Mouse (Mus musculus) limb, embryonic 15.5 days (tissue): ENCODE data around the gene Slc39a8. TPM values are rescaled to one million over a fixed set of nuclear protein-coding genes. Genes with fewer than 3 reads are reported as not detected.

Experiments used
- ATAC-seq: fragments of 200-750 bp; cut with Nextera tagmentation; 2 replicates; pipeline ENCODE4 v1.8.0; 2017; ENCODE audit warnings: low read depth, moderate TSS enrichment; ENCODE audit not compliant: insufficient number of reproducible peaks, low FRiP score, low TSS enrichment
- H3K27ac ChIP-seq: fragments of 300-500 bp; sonication (generic); 2 replicates; pipeline ENCODE4 v1.5.1; 2015; ENCODE audit warnings: moderate library complexity, mild to moderate bottlenecking, inconsistent platforms
- H3K27me3 ChIP-seq: fragments of 300-500 bp; sonication (generic); 2 replicates; pipeline ENCODE4 v1.6.1; 2015; ENCODE audit warnings: inconsistent platforms
- H3K36me3 ChIP-seq: fragments of 300-500 bp; sonication (generic); 2 replicates; pipeline ENCODE4 v1.6.1; 2015; ENCODE audit warnings: inconsistent platforms
- H3K4me1 ChIP-seq: fragments of 300-500 bp; sonication (generic); 2 replicates; pipeline ENCODE4 v1.6.1; 2015; ENCODE audit warnings: inconsistent platforms
- H3K4me2 ChIP-seq: fragments of 300-500 bp; sonication (generic); 2 replicates; pipeline ENCODE4 v1.6.1; 2015; ENCODE audit warnings: mild to moderate bottlenecking, inconsistent platforms
- H3K4me3 ChIP-seq: fragments of 300-500 bp; sonication (generic); 2 replicates; pipeline ENCODE4 v1.5.1; 2015; ENCODE audit warnings: mild to moderate bottlenecking, inconsistent platforms
- H3K9ac ChIP-seq: fragments of 300-500 bp; sonication (generic); 2 replicates; pipeline ENCODE4 v1.6.1; 2015; ENCODE audit warnings: inconsistent platforms
- H3K9me3 ChIP-seq: fragments of 300-500 bp; sonication (generic); 2 replicates; pipeline ENCODE4 v1.6.1; 2016; ENCODE audit warnings: inconsistent platforms
- WGBS: fragments of 180-500 bp; shearing (Covaris S2); methylation state at CpG from one replicate; pipeline ENCODE4 v1.1.7; 2015; 5-methylcytosine and 5-hydroxymethylcytosine counted together
- polyA plus RNA-seq: library from polyadenylated mRNA; unstranded; fragments of >200 nt; fragmentation: Nextera tagmentation; extraction: Ambion mirVana; gene quantifications from 2 replicates; pipeline ENCODE4 v1.2.1, GENCODE M21; 2015

Slc39a8 gene
- polyA plus RNA-seq, 1 experiment from 2014 or later = 6.8 TPM

DNA sequence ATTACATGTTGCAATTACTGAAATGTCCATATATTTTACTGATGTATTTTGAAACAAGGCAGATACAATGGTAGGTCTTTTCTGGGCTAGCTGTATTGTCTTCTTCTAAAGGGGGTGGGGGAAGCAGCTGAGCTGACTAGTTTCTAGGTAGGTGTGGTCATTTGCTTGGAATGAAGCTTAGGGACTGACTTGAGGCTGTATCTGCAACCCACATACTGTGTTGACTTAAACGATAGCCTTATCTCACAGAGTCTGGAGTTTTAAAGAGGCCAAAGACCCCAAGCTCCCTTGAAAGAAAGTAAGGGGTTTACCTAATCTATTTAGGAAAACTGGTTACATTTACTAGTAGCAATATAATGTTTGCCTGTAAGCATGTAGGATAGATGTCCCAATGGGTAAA is 2.9 kb downstream of the Slc39a8 start:
- Histone ChIP-seq H3K27ac (no peak overlapping the region), H3K9me3 (no peaks in the 10 kb centered on the region), H3K4me1 (peaks cover 13% of the 10 kb centered on the region), H3K27me3 (no peaks in the 10 kb centered on the region), H3K4me3 (no peak overlapping the region), H3K4me2 (no peak overlapping the region), H3K9ac (no peak overlapping the region), H3K36me3 (no peaks in the 10 kb centered on the region)
- 64% methylated on average over 1 of the region's 1 CpGs for WGBS
- no peak for ATAC-seq

DNA sequence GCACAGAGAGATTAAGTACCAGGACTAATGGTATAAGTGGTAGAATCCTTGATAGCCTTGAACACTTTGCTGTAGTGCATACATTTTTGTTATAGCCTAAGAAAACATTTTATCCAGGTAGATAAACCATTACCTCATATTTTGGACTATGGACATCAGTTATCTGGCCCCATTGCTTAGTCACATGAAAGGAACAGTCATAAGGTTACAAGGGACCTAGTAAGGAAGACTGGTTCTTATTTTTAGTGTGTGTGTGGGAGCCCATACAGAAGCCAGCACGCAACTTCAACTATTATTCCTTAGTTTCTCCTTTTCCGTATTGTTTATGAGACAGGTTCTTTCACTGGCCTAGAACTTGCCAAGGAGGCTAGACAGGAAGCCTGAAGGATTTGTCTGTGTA is 7.4 kb downstream of the Slc39a8 start:
- Histone ChIP-seq H3K9ac (no peak overlapping the region), H3K4me1 (no peaks in the 10 kb centered on the region), H3K4me2 (no peak overlapping the region), H3K9me3 (no peaks in the 10 kb centered on the region), H3K4me3 (no peak overlapping the region), H3K36me3 (no peaks in the 10 kb centered on the region), H3K27me3 (no peaks in the 10 kb centered on the region), H3K27ac (no peak overlapping the region)
- 96% methylated on average over 2 of the region's 2 CpGs for WGBS
- ATAC-seq = no peak

DNA sequence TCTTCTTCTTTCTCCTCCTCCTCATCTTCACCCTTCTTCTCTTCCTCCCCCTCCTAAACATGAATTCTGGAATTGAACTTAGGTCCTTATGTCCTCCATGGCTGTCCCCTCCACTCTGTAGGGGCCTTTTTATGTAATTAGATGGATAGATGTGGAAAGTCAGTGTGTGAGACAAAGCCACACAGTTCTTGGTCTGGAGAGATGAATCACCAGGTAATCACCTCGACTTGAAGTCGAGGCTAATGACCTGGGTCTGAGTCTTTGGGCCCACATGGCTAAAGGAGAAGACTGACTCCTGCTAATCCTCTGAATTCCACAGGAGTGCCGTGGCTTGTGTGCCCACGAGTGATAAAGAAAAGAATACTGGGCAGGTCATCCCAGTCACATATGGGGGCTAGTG is 7.8 kb downstream of the Slc39a8 start:
- H3K27me3 ChIP-seq = no peaks in the 10 kb centered on the region
- WGBS = 71% methylated on average over 4 of the region's 4 CpGs
- no peak overlapping the region for H3K4me2 ChIP-seq
- H3K4me1 ChIP-seq = no peaks in the 10 kb centered on the region
- no peak overlapping the region for H3K27ac ChIP-seq
- H3K9ac ChIP-seq = no peak overlapping the region
- no peak for ATAC-seq
- H3K9me3 ChIP-seq = no peaks in the 10 kb centered on the region
- H3K36me3 ChIP-seq = no peaks in the 10 kb centered on the region
- H3K4me3 ChIP-seq = no peak overlapping the region

DNA sequence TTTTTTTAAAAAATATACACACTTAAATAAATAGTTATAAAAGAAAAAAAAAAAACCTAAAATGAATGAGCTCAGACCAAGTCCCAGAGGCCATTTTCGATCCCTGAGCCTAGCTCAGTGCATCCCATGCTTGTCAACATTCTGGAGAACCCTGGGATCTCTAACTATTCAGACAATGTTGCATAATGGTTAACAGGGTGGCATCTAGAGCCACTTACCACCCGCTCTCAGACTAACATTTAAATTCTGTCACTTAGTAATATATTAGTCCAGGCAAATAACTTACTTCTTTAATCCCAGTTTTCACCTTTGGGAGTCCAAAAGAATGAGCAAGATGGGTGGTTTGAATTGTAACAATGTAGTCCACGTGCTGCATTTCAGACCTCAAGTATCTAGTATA is 9.9 kb downstream of the Slc39a8 start:
- no peak overlapping the region for H3K27ac ChIP-seq
- no peaks in the 10 kb centered on the region for H3K27me3 ChIP-seq
- H3K36me3 ChIP-seq = no peaks in the 10 kb centered on the region
- H3K4me3 ChIP-seq = no peak overlapping the region
- no peaks in the 10 kb centered on the region for H3K4me1 ChIP-seq
- H3K9ac ChIP-seq = no peak overlapping the region
- WGBS = 82% methylated on average over 3 of the region's 3 CpGs
- H3K9me3 ChIP-seq = no peaks in the 10 kb centered on the region
- no peak for ATAC-seq
- H3K4me2 ChIP-seq = no peak overlapping the region

DNA sequence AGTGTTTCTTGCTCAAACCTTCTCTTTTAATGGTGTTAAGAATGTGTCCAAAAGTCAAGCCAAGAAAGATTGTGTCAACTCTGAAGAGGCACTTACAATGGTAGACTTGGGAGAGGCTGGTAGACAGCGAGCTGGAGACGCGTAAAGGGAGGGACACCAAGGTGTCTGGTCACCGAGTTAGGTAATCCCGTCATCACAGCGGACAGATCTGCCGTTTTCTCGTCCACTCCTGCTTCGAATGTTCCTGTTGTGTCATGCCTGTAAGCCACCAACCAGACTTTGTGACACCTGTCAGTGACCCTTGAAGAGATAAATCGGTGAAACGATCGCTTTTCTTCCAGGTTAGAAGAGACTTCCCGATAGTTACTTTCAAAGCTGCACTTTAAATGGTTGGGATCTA is 14.5 kb downstream of the Slc39a8 start:
- no peak overlapping the region for H3K4me3 ChIP-seq
- no peaks in the 10 kb centered on the region for H3K9me3 ChIP-seq
- no peak for ATAC-seq
- H3K4me2 ChIP-seq = no peak overlapping the region
- no peaks in the 10 kb centered on the region for H3K36me3 ChIP-seq
- H3K9ac ChIP-seq = no peak overlapping the region
- WGBS = 87% methylated on average over 13 of the region's 13 CpGs
- H3K27me3 ChIP-seq = no peaks in the 10 kb centered on the region
- H3K27ac ChIP-seq = no peak overlapping the region
- no peaks in the 10 kb centered on the region for H3K4me1 ChIP-seq

DNA sequence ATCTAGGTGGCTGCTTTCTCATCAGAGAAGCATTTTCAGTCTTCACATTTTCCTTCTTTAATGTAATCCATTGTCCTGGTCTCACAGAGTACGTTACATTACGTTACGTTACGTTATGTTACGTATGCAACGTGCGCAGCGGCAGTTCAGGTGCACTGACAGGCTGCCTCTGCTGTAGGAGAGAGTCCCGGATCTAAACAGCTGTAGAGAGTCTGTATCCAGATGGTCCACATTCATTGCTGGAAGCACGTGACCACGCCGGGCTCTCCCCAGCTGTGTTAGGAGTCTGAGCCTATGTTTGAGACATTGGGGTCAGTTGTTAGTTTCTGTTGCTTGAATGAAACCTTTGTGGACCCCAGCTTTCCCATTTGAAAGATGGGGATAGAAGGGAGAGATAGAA is 15.1 kb downstream of the Slc39a8 start:
- no peak for ATAC-seq
- Histone ChIP-seq H3K27ac (no peak overlapping the region), H3K4me3 (no peak overlapping the region), H3K4me2 (no peak overlapping the region), H3K4me1 (no peaks in the 10 kb centered on the region), H3K9ac (no peak overlapping the region), H3K27me3 (no peaks in the 10 kb centered on the region), H3K36me3 (no peaks in the 10 kb centered on the region), H3K9me3 (no peaks in the 10 kb centered on the region)
- 41% methylated on average over 12 of the region's 12 CpGs for WGBS

DNA sequence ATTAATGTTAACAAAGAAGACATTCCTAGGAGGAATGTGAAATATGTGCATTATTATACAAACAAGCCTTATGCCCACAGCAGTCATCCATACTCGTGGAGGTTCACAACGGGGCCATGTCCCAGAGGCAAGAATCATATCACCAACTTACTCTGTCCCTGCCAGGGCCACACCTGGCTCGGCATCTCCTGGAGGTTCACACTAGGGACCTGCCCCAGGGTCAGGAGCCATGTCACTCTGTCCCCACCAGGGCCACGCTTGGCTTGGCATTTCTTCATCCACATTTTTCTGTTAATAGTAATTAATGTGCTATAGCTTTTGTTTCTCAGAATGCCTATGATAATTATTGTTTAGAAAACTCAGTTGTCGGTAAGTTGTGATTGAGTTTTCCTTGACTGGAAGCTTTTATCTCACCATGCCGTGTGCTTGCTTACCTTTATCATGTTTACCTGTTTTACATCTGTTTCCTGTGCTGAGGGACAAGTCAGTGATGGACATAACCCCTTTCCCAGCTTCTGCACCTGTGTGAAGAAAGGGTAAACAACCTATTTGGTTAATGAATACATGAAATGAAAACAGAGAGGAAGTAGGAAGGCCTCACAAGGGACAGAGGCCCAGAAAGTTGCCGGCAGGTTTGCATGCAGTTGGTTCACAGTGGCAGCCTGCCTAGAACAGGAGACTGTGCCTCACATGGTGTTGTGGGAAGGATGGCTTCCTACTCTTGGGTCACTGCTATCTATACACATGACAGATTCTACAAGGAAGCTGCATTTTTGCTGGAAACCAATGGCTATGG is 16.8 kb downstream of the Slc39a8 start:
- ATAC-seq = no peak
- H3K9me3 ChIP-seq = no peaks in the 10 kb centered on the region
- no peak overlapping the region for H3K27ac ChIP-seq
- no peak overlapping the region for H3K4me2 ChIP-seq
- no peak overlapping the region for H3K4me3 ChIP-seq
- no peak overlapping the region for H3K9ac ChIP-seq
- H3K27me3 ChIP-seq = no peaks in the 10 kb centered on the region
- no peaks in the 10 kb centered on the region for H3K36me3 ChIP-seq
- 76% methylated on average over 7 of the region's 7 CpGs for WGBS
- H3K4me1 ChIP-seq = no peaks in the 10 kb centered on the region

DNA sequence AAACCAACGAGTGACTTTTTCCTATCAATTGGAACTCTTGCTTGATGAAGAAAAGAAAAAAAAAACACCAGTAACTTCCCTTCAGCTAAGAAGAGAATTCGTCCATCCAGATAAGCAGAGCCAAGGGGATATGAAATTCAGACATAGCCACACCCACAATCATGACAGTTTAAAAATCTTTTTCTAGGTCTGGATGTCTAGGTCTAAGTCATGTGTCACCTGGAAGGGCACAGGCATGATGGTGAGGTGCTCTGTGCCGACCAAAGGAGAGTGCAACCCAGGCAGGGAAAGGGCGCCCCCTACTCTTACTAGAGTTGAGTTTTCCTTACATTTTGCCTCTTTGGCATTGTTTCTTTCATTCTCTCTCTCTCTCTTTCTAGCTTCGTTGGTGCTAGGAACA is 18.1 kb downstream of the Slc39a8 start:
- Histone ChIP-seq H3K9ac (no peak overlapping the region), H3K9me3 (no peaks in the 10 kb centered on the region), H3K27ac (no peak overlapping the region), H3K4me1 (no peaks in the 10 kb centered on the region), H3K4me2 (no peak overlapping the region), H3K27me3 (no peaks in the 10 kb centered on the region), H3K4me3 (no peak overlapping the region), H3K36me3 (no peaks in the 10 kb centered on the region)
- no peak for ATAC-seq
- 73% methylated on average over 5 of the region's 5 CpGs for WGBS

DNA sequence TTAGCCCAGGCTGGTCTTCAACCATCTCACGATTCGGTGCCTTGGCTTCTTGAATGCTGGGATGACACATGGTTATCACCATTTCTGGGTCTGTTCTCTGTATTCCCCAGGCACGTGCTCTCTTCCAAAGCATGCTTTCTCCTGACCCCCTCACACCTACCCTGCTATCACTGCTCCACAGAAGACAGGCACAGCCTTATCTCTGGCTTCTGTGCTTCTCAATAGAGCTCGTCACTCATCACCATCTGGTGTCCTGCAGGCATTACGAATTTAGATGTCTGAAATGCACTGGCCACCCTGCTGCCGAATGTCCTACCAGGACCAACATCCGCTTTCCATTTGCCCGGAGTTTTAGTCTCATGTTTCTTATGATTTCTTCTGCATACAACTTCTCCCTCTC is 18.6 kb downstream of the Slc39a8 start:
- Histone ChIP-seq H3K4me2 (no peak overlapping the region), H3K27ac (no peak overlapping the region), H3K9me3 (no peaks in the 10 kb centered on the region), H3K27me3 (no peaks in the 10 kb centered on the region), H3K36me3 (no peaks in the 10 kb centered on the region), H3K4me3 (no peak overlapping the region), H3K9ac (no peak overlapping the region), H3K4me1 (no peaks in the 10 kb centered on the region)
- ATAC-seq = no peak
- WGBS = 84% methylated on average over 8 of the region's 8 CpGs

DNA sequence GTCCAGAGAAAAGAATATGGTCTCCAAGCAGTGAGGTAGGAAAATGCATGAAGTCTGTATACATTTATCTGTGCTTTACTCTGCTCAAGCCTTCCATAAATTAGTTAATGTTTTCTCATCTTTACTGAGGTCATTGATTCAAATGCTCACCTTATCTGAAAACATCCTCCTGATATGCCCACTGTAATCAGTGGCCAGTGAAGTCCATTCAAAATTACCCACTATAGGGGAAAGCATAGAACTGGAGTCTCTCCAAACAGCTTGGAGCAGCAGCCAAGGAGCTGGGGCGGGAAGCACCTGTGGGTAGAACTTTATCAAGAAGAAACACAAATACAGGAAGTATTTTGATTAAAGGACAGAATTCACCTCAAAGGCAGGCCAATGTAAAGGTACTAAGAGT is 19.8 kb downstream of the Slc39a8 start:
- H3K9me3 ChIP-seq = no peaks in the 10 kb centered on the region
- no peak overlapping the region for H3K4me3 ChIP-seq
- no peak for ATAC-seq
- H3K27ac ChIP-seq = no peak overlapping the region
- H3K4me1 ChIP-seq = no peaks in the 10 kb centered on the region
- no peaks in the 10 kb centered on the region for H3K36me3 ChIP-seq
- H3K4me2 ChIP-seq = no peak overlapping the region
- H3K9ac ChIP-seq = no peak overlapping the region
- 95% methylated on average over 1 of the region's 1 CpGs for WGBS
- H3K27me3 ChIP-seq = no peaks in the 10 kb centered on the region

DNA sequence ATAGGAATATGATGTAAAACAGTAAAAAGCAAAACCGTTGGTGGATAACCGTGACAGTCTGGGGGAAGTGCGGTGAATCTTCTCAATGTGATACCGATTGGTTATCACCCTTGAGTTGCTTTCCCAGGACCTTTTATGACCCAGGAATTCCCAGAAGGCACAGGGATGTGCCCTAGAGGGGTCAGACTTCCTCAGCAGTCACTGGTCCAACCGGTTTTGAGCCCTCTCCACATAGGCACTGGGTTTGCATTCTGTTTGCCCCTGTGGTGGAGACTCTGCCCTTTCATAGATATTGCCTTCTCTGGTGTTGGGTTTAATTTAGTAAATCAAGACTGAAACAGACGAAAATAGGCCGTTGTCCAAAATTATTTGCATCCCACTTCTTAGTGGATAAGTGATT is 20.8 kb downstream of the Slc39a8 start:
- ATAC-seq = no peak
- Histone ChIP-seq H3K4me3 (no peak overlapping the region), H3K9ac (no peak overlapping the region), H3K4me2 (no peak overlapping the region), H3K4me1 (no peaks in the 10 kb centered on the region), H3K9me3 (no peaks in the 10 kb centered on the region), H3K36me3 (no peaks in the 10 kb centered on the region), H3K27ac (no peak overlapping the region), H3K27me3 (no peaks in the 10 kb centered on the region)
- 65% methylated on average over 7 of the region's 7 CpGs for WGBS

DNA sequence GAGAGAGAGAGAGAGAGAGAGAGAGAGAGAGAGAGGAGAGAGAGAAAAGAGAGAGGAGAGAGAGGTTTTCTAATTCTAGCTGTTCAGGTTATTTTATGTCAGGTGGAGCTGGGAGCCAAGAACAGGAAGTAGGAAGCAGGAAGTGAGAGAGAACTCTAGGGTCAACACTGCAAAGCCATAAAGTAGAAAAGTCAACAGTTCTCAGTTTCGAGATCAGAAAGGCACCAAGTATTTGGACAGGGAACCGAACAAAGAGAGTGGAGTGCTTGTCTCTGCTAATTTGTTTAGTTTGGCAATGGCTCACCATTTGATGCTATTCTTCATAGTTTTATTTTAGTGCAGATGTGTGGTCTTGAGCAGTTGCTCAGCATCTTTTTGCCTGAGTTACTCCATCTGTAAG is 26.5 kb downstream of the Slc39a8 start:
- ATAC-seq = no peak

More for the DNA sequence above, 26.5 kb downstream of the Slc39a8 start:
- Histone ChIP-seq H3K4me2 (no peak overlapping the region), H3K9me3 (no peaks in the 10 kb centered on the region), H3K27ac (no peak overlapping the region), H3K36me3 (no peaks in the 10 kb centered on the region), H3K4me3 (no peak overlapping the region), H3K27me3 (no peaks in the 10 kb centered on the region), H3K9ac (no peak overlapping the region), H3K4me1 (peaks cover 2% of the 10 kb centered on the region; the same call in 1 of the 2 replicates)
- WGBS = 73% methylated on average over 2 of the region's 2 CpGs
